Mouse (Mus musculus) embryonic fibroblast, embryonic 13.5 days (primary cell): ENCODE results near the gene Slc2a1. TPM values are rescaled to one million over a fixed set of nuclear protein-coding genes. Genes with fewer than 3 reads are reported as not detected.

Experiments
- H3K27ac ChIP-seq: 2 replicates; pipeline ENCODE4 v1.5.1; 2012; ENCODE audit warnings: low read length, control low read depth, inconsistent platforms; ENCODE audit not compliant: insufficient read depth
- H3K4me1 ChIP-seq: 2 replicates; pipeline ENCODE4 v1.6.1; 2011; ENCODE audit warnings: low read length; ENCODE audit not compliant: control insufficient read depth, insufficient read depth
- H3K4me3 ChIP-seq: 2 replicates; pipeline ENCODE4 v1.5.1; 2011; ENCODE audit warnings: mild to moderate bottlenecking, control low read depth, low read length; ENCODE audit not compliant: insufficient read depth
- CTCF ChIP-seq: IDR thresholded peaks from 2 replicates; pipeline ENCODE4 v1.5.1; 2011; ENCODE audit warnings: mild to moderate bottlenecking, control low read depth, low read length, moderate library complexity, borderline replicate concordance; ENCODE audit not compliant: insufficient read depth
- POLR2A ChIP-seq: IDR thresholded peaks from 2 replicates; pipeline ENCODE4 v1.6.1; 2011; ENCODE audit warnings: low read depth, mild to moderate bottlenecking, control low read depth, low read length, moderate library complexity
- polyA plus RNA-seq: library from polyadenylated mRNA; stranded (reverse); fragments of >200 nt; gene quantifications from 2 replicates; pipeline ENCODE4 v1.2.4, GENCODE M21; 2011; ENCODE audit warnings: low read depth; ENCODE audit not compliant: missing spikeins, insufficient read length

Gene Slc2a1
- polyA plus RNA-seq, 1 experiment, result 92.4 TPM

DNA sequence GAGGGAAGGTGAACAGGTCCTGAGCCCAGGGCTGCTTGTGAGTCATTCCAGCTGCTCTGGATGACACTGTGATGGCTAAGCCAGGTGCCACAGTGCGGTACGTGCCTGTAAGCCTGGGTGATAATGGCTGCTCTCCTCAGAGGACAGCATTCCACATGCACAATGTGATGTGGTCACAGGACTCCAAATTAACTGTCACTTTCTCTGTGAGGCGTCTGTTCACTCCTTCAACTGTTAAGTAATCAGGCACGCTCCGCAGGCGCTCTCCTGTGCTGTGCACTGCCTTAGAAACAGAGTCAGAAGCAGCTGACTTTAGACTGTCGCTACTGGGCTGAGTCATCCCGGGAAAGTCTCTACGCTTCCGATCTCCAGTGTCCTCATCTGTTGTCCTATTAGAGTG, 32.7 kb downstream of the Slc2a1 start:
- TF ChIP-seq POLR2A (no peak), CTCF (no peak)
- Histone ChIP-seq H3K27ac (no peak overlapping the region), H3K4me3 (no peak overlapping the region), H3K4me1 (no peaks in the 10 kb centered on the region)

DNA sequence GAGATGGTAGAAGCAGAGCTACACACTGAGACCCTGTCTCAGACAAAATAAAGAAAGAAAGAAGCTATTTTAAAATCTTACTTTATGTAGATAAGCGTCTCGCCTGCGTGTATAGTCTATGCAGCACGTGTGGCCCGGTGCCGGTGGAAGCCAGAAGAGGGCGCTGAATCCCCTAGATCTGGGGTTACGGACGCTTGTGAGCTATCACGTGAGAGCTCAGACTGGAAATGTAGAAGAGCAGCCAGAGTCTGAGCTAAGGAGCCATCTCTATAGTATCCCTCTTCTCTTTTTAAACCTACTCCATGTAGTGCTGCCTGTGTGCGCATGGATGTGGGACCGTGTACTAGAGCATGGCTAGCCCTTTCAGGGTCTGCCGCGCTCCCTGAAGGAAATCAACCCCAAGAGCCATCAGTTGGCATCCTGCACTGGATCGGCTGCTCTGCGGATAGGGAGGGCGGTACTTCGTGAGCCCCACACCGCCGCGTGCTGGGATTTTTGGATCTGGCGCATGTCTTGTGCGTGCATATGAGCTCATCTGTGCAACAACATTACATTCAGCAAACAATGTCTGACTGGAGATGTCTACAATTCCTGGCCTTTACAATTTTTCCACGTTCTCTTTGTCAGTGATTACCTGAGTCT, 33.8 kb downstream of the Slc2a1 start:
- Histone ChIP-seq H3K4me3 (no peak overlapping the region), H3K27ac (no peak overlapping the region), H3K4me1 (peaks cover 4% of the 10 kb centered on the region; the same call in 1 of the 2 replicates)
- peak; percentile 49; the same call in 1 of the 2 replicates for TF ChIP-seq CTCF
- TF ChIP-seq POLR2A, result no peak

DNA sequence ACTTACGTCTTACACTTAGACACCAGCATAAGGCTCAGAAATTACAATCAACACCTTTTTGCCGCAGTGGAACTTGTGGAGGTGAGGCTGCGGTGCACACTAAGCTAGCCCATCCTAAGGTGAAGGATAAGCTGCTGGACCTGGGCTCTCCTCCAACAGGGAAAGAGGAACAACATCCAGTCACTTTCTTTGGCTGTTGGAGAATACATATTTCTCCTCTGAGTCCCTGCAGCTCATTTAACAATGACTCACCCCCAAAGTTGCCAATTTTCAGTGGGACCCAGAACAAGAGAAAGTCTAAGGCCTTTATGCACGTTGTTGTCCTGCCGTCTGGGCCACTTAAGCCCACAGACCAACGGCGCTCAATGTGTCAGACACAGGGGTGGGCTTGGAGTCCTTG, 38.3 kb downstream of the Slc2a1 start:
- TF ChIP-seq CTCF, result no peak
- no peak for TF ChIP-seq POLR2A
- Histone ChIP-seq H3K4me1 (peaks cover 6% of the 10 kb centered on the region; the same call in 1 of the 2 replicates), H3K4me3 (no peak overlapping the region), H3K27ac (peak overlapping the region; percentile 51)

DNA sequence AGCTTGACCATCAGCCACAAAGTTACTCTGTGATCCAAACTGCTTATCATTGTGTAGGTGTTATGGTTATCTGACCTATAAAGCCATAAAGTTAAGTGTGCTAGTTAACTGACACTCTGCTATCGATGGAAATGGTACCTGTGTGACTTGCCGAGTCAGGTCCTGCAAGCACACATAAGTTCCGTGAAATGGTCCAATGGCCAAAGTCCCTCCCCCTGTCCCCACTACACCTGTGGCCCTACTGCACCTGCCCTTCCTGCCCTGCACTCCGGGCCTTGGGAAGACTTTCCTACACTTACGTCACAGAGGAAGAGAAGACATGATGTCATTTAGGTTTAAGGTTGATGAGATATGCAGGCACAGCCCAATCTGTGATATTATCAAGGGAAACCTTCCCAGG, 38.8 kb downstream of the Slc2a1 start:
- Histone ChIP-seq H3K27ac (peak overlapping the region; percentile 51), H3K4me3 (no peak overlapping the region), H3K4me1 (peaks cover 6% of the 10 kb centered on the region; the same call in 1 of the 2 replicates)
- TF ChIP-seq CTCF (no peak), POLR2A (no peak)

DNA sequence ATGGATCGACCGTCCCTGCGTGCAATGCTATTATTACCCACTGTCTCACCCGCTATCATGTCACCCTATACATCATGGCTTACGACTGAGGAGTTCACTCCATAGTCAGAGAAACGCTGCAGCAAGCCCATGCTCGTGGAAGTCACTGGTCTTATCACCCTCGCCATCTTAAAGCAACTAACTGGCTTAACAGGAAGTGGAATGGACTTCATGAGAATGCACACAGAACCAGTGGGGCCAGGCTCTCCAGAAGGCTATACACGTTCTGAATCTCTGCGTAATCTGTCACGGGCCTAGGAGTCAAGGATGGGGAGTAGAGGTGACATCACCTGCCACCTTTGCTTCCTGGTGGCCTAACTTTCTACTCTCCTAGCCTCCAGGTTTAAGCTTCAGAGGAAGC, 40.2 kb downstream of the Slc2a1 start:
- TF ChIP-seq CTCF, result no peak
- TF ChIP-seq POLR2A, result no peak
- Histone ChIP-seq H3K4me1 (peaks cover 6% of the 10 kb centered on the region; the same call in 1 of the 2 replicates), H3K27ac (no peak overlapping the region), H3K4me3 (no peak overlapping the region)

DNA sequence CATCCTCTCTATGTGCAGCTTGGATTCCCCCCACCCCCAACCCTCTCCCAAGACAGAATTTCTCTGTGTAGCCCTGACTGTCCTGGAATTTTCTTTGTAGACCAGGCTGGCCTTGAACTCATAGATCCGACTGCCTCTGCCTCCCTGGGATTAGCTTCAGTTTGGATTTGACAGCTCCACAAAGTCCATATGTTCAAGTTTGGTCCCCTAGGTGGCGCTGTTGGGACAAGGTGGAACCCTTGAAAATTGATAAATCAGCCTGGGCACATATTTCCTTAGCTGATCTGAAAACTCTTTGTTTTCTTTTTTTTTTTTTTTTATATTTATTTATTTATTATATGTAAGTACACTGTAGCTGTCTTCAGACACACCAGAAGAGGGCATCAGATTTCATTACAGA, 48.7 kb downstream of the Slc2a1 start:
- Histone ChIP-seq H3K4me3 (no peak overlapping the region), H3K27ac (no peak overlapping the region), H3K4me1 (no peaks in the 10 kb centered on the region)
- TF ChIP-seq POLR2A (no peak), CTCF (no peak)

DNA sequence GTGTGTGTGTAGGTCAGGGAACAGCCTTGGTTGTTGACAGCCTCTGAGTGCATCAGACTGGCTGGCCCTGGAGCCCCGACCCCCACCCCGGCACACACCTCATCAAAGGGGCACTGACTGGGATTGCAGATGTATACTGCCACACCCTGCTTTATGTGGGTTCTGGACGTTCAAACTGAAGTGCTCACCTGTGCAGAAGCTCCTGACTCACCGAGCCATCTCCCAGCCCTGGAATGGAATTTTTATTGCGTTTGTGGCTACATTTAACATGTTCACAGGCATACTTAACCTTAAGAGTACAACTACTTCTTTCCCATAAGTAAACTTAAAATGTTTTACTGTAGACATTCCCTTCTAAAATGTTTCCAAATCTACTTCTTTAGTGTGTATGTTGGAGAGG, 49.4 kb downstream of the Slc2a1 start:
- H3K4me3 ChIP-seq, result no peak overlapping the region
- TF ChIP-seq POLR2A, result no peak
- TF ChIP-seq CTCF, result no peak
- no peaks in the 10 kb centered on the region for H3K4me1 ChIP-seq
- H3K27ac ChIP-seq, result no peak overlapping the region

DNA sequence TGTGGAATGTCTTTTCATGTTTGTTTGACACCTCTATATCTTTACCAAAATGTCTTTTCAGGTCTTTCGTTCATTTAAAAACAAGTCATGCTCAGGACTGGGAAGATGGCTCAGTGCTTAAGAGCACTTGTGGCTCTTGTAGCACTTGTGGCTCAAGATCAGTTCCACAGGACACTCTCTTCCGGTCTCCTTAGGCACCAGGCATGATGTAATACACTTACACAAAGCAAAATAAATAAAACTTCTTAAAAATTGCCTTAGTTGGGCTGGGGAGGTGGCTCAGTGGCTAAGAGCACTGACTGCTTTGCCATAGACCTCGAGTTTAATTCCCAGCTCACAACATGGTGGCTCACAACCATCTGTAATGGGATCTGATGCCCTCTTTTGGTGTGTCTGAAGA, 52.8 kb downstream of the Slc2a1 start:
- no peaks in the 10 kb centered on the region for H3K4me1 ChIP-seq
- no peak overlapping the region for H3K4me3 ChIP-seq
- no peak overlapping the region for H3K27ac ChIP-seq
- no peak for TF ChIP-seq POLR2A
- no peak for TF ChIP-seq CTCF

DNA sequence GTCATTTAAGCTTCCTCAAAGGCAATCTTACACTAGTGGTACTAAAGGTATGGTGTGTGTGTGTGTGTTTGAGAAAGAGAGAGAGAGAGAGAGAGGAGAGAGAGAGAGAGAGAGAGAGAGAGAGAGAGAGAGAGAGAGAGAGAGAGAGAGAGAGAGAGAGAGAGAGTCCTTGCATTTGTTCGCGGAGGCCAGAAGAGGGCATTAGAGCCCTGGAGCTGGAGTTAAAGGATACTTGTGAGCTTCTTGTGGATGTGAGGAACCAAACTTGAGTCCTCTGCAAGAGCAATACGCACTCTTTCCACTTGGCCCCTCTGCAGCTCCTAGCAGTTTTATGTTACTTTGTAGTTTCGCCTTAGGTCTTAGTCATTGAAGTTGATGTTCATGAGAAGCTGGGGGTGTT, 54.5 kb downstream of the Slc2a1 start:
- H3K4me3 ChIP-seq, result no peak overlapping the region
- TF ChIP-seq CTCF (no peak), POLR2A (no peak)

DNA sequence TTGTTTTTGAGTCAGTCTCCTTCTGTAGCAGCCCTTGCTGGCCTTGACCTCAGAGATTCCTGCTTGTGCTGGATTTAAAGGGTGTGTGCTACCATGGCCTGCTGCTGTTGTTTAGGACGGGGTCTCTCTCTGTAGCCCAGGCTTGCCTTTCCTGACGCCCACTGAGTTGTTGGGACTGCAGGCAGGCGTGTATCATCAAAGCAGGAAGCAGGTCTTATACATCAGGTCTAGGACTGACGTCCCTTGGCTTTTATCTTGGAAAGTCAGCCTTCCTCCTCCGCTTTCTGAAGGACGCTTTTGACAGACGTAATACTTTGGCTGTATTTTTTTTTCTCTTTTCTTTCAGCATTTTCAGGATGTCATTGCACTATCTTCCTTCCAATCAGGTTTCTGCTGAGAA, 57.4 kb downstream of the Slc2a1 start:
- Histone ChIP-seq H3K4me1 (no peaks in the 10 kb centered on the region), H3K4me3 (no peak overlapping the region)

More for the DNA sequence above, 54.5 kb downstream of the Slc2a1 start:
- H3K4me1 ChIP-seq, result no peaks in the 10 kb centered on the region
- H3K27ac ChIP-seq, result no peak overlapping the region

DNA sequence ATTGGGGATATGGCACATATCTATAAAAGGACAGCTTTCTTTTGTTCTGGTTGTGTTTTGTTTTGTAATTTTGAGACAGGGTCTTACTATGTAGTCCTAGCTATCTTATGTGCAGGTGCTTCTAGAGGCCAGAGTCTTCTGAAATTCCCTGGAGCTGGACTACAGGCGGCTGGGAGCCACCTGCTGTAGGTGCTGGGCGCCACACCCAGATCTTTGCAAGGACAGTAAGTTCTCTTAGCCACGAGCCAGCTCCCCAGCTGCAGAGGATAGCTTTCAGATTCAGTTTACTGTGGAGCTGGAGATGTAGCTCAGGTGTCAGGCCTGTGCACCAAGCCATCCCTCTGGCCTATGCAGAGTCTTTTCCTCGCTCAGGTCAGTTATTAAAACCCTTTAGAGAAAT, 58.6 kb downstream of the Slc2a1 start:
- H3K4me1 ChIP-seq, result peaks cover 2% of the 10 kb centered on the region; the same call in 1 of the 2 replicates
- H3K27ac ChIP-seq, result no peak overlapping the region
- no peak for TF ChIP-seq POLR2A
- no peak for TF ChIP-seq CTCF
- H3K4me3 ChIP-seq, result no peak overlapping the region

More for the DNA sequence above, 57.4 kb downstream of the Slc2a1 start:
- TF ChIP-seq CTCF (no peak), POLR2A (no peak)
- H3K27ac ChIP-seq, result no peak overlapping the region
